Mouse (Mus musculus): ENCODE results near the gene Svep1. TPM values are rescaled to one million over a fixed set of nuclear protein-coding genes. Genes with fewer than 3 reads are reported as not detected.
A peak's percentile ranks its signal among the peaks of the same experiment; 100 is the strongest.

Svep1 gene
- polyA plus RNA-seq, 1 experiment from 2014 or later: 0.31 TPM

- no peak overlapping the region for H3K4me3 ChIP-seq
- no peaks in the 10 kb centered on the region for H3K9me3 ChIP-seq
- H3K4me1 ChIP-seq: no peaks in the 10 kb centered on the region
- no peak for ATAC-seq (replicated peaks)
- no peaks in the 10 kb centered on the region for H3K27me3 ChIP-seq
- no peak overlapping the region for H3K27ac ChIP-seq (replicated peaks)
- H3K36me3 ChIP-seq: no peaks in the 10 kb centered on the region
- no peak overlapping the region for H3K4me2 ChIP-seq (replicated peaks)
- 77% methylated on average over 5 of the region's 5 CpGs for WGBS
- no peak overlapping the region for H3K9ac ChIP-seq (replicated peaks)
Measured at GRCm38 (mm10) chr4:58127024-58127423, 79.6 kb downstream of the Svep1 start.

GRCm38 (mm10) chr4:58115452-58115851 is 91.2 kb downstream of the Svep1 start:
- Histone ChIP-seq H3K4me2 (replicated peaks) (no peak overlapping the region), H3K9ac (replicated peaks) (no peak overlapping the region), H3K27me3 (no peaks in the 10 kb centered on the region), H3K36me3 (no peaks in the 10 kb centered on the region), H3K27ac (replicated peaks) (no peak overlapping the region), H3K9me3 (no peaks in the 10 kb centered on the region), H3K4me3 (no peak overlapping the region), H3K4me1 (no peaks in the 10 kb centered on the region)
- ATAC-seq (replicated peaks): no peak
- 21% methylated on average over 8 of the region's 8 CpGs for whole genome bisulfite sequencing

GRCm38 (mm10) chr4:58111008-58111407 is 95.7 kb downstream of the Svep1 start:
- H3K27ac ChIP-seq (replicated peaks): no peak overlapping the region
- H3K4me2 ChIP-seq (replicated peaks): no peak overlapping the region
- ATAC-seq (replicated peaks): no peak
- no peaks in the 10 kb centered on the region for H3K9me3 ChIP-seq
- H3K4me1 ChIP-seq: no peaks in the 10 kb centered on the region
- no peaks in the 10 kb centered on the region for H3K27me3 ChIP-seq
- WGBS: 88% methylated on average over 10 of the region's 10 CpGs
- no peak overlapping the region for H3K4me3 ChIP-seq
- no peak overlapping the region for H3K9ac ChIP-seq (replicated peaks)
- H3K36me3 ChIP-seq: no peaks in the 10 kb centered on the region

- WGBS: 90% methylated on average over 6 of the region's 6 CpGs
Measured at GRCm38 (mm10) chr4:58109793-58110192, 96.9 kb downstream of the Svep1 start.

GRCm38 (mm10) chr4:58108364-58108763 is 98.3 kb downstream of the Svep1 start:
- H3K4me2 ChIP-seq (replicated peaks): no peak overlapping the region
- H3K9ac ChIP-seq (replicated peaks): no peak overlapping the region
- no peak overlapping the region for H3K27ac ChIP-seq (replicated peaks)
- ATAC-seq (replicated peaks): no peak
- no peak overlapping the region for H3K4me3 ChIP-seq
- H3K4me1 ChIP-seq: no peaks in the 10 kb centered on the region
- no peaks in the 10 kb centered on the region for H3K36me3 ChIP-seq
- H3K27me3 ChIP-seq: no peaks in the 10 kb centered on the region
- H3K9me3 ChIP-seq: no peaks in the 10 kb centered on the region
- 92% methylated on average over 3 of the region's 3 CpGs for WGBS

More at GRCm38 (mm10) chr4:58109793-58110192, 96.9 kb downstream of the Svep1 start:
- H3K4me2 ChIP-seq (replicated peaks): no peak overlapping the region
- H3K4me1 ChIP-seq: no peaks in the 10 kb centered on the region
- no peaks in the 10 kb centered on the region for H3K36me3 ChIP-seq
- H3K27ac ChIP-seq (replicated peaks): no peak overlapping the region
- H3K9me3 ChIP-seq: no peaks in the 10 kb centered on the region
- no peak overlapping the region for H3K9ac ChIP-seq (replicated peaks)
- no peak for ATAC-seq (replicated peaks)
- no peaks in the 10 kb centered on the region for H3K27me3 ChIP-seq
- no peak overlapping the region for H3K4me3 ChIP-seq

- ATAC-seq (replicated peaks): no peak
- 86% methylated on average over 9 of the region's 9 CpGs for WGBS
Measured at GRCm38 (mm10) chr4:58097732-58098131, 108.9 kb downstream of the Svep1 start.

GRCm38 (mm10) chr4:58086738-58087137 is 119.9 kb downstream of the Svep1 start:
- H3K4me3 ChIP-seq: no peak overlapping the region
- H3K27me3 ChIP-seq: no peaks in the 10 kb centered on the region
- no peaks in the 10 kb centered on the region for H3K9me3 ChIP-seq
- 84% methylated on average over 1 of the region's 1 CpGs for WGBS
- H3K4me1 ChIP-seq: no peaks in the 10 kb centered on the region
- H3K36me3 ChIP-seq: no peaks in the 10 kb centered on the region
- no peak overlapping the region for H3K9ac ChIP-seq (replicated peaks)
- no peak for ATAC-seq (replicated peaks)
- H3K4me2 ChIP-seq (replicated peaks): no peak overlapping the region
- no peak overlapping the region for H3K27ac ChIP-seq (replicated peaks)

More at GRCm38 (mm10) chr4:58097732-58098131, 108.9 kb downstream of the Svep1 start:
- no peak overlapping the region for H3K4me2 ChIP-seq (replicated peaks)
- no peaks in the 10 kb centered on the region for H3K36me3 ChIP-seq
- no peak overlapping the region for H3K27ac ChIP-seq (replicated peaks)
- H3K9ac ChIP-seq (replicated peaks): no peak overlapping the region
- no peaks in the 10 kb centered on the region for H3K9me3 ChIP-seq
- H3K4me3 ChIP-seq: no peak overlapping the region
- no peaks in the 10 kb centered on the region for H3K27me3 ChIP-seq
- no peaks in the 10 kb centered on the region for H3K4me1 ChIP-seq

GRCm38 (mm10) chr4:58086151-58086550 is 120.5 kb downstream of the Svep1 start:
- H3K36me3 ChIP-seq: no peaks in the 10 kb centered on the region
- H3K4me2 ChIP-seq (replicated peaks): no peak overlapping the region
- no peaks in the 10 kb centered on the region for H3K9me3 ChIP-seq
- WGBS: 79% methylated on average over 4 of the region's 4 CpGs
- H3K9ac ChIP-seq (replicated peaks): no peak overlapping the region
- no peak overlapping the region for H3K27ac ChIP-seq (replicated peaks)
- no peak overlapping the region for H3K4me3 ChIP-seq
- no peak for ATAC-seq (replicated peaks)
- no peaks in the 10 kb centered on the region for H3K4me1 ChIP-seq
- no peaks in the 10 kb centered on the region for H3K27me3 ChIP-seq

GRCm38 (mm10) chr4:58085340-58085739 is 121.3 kb downstream of the Svep1 start:
- H3K4me3 ChIP-seq: no peak overlapping the region
- no peak overlapping the region for H3K4me2 ChIP-seq (replicated peaks)
- H3K27ac ChIP-seq (replicated peaks): no peak overlapping the region
- H3K9me3 ChIP-seq: no peaks in the 10 kb centered on the region
- no peak overlapping the region for H3K9ac ChIP-seq (replicated peaks)
- no peaks in the 10 kb centered on the region for H3K36me3 ChIP-seq
- ATAC-seq (replicated peaks): no peak
- H3K27me3 ChIP-seq: no peaks in the 10 kb centered on the region
- 81% methylated on average over 3 of the region's 3 CpGs for WGBS
- no peaks in the 10 kb centered on the region for H3K4me1 ChIP-seq

- Histone ChIP-seq H3K4me1 (no peaks in the 10 kb centered on the region), H3K27me3 (no peaks in the 10 kb centered on the region), H3K9ac (replicated peaks) (no peak overlapping the region), H3K4me3 (no peak overlapping the region), H3K36me3 (no peaks in the 10 kb centered on the region), H3K4me2 (replicated peaks) (no peak overlapping the region), H3K9me3 (no peaks in the 10 kb centered on the region), H3K27ac (replicated peaks) (no peak overlapping the region)
- no peak for ATAC-seq (replicated peaks)
- WGBS: 95% methylated on average over 5 of the region's 5 CpGs
Measured at GRCm38 (mm10) chr4:58084155-58084554, 122.5 kb downstream of the Svep1 start.

GRCm38 (mm10) chr4:58082588-58082987 is 124.1 kb downstream of the Svep1 start:
- ATAC-seq (replicated peaks): peak; percentile 46; the same call in 1 of the 2 replicates
- WGBS: 7% methylated on average over 5 of the region's 5 CpGs

GRCm38 (mm10) chr4:58079631-58080030 is 127.0 kb downstream of the Svep1 start:
- H3K4me2 ChIP-seq (replicated peaks): peak overlapping the region; percentile 41
- no peak overlapping the region for H3K27ac ChIP-seq (replicated peaks)
- no peaks in the 10 kb centered on the region for H3K36me3 ChIP-seq
- no peaks in the 10 kb centered on the region for H3K9me3 ChIP-seq
- H3K4me3 ChIP-seq: peak overlapping the region; percentile 22
- H3K9ac ChIP-seq (replicated peaks): no peak overlapping the region
- ATAC-seq (replicated peaks): peak; percentile 42
- 9% methylated on average over 10 of the region's 10 CpGs for WGBS
- no peaks in the 10 kb centered on the region for H3K4me1 ChIP-seq
- no peaks in the 10 kb centered on the region for H3K27me3 ChIP-seq

More at GRCm38 (mm10) chr4:58082588-58082987, 124.1 kb downstream of the Svep1 start:
- no peaks in the 10 kb centered on the region for H3K9me3 ChIP-seq
- no peak overlapping the region for H3K4me2 ChIP-seq (replicated peaks)
- no peaks in the 10 kb centered on the region for H3K36me3 ChIP-seq
- no peak overlapping the region for H3K27ac ChIP-seq (replicated peaks)
- H3K9ac ChIP-seq (replicated peaks): no peak overlapping the region
- H3K4me3 ChIP-seq: no peak overlapping the region
- H3K27me3 ChIP-seq: no peaks in the 10 kb centered on the region
- no peaks in the 10 kb centered on the region for H3K4me1 ChIP-seq

- Histone ChIP-seq H3K36me3 (no peaks in the 10 kb centered on the region), H3K4me2 (replicated peaks) (no peak overlapping the region), H3K4me1 (no peaks in the 10 kb centered on the region), H3K4me3 (no peak overlapping the region), H3K27me3 (no peaks in the 10 kb centered on the region), H3K9me3 (no peaks in the 10 kb centered on the region), H3K27ac (replicated peaks) (no peak overlapping the region), H3K9ac (replicated peaks) (no peak overlapping the region)
- 52% methylated on average over 6 of the region's 6 CpGs for WGBS
- no peak for ATAC-seq (replicated peaks)
Measured at GRCm38 (mm10) chr4:58077950-58078349, 128.7 kb downstream of the Svep1 start.

Data from forebrain, embryonic 15.5 days (tissue).